Mouse (Mus musculus) liver, adult (tissue): ENCODE data around the gene Mb.

Experiments used
- GATA4 ChIP-seq: IDR thresholded peaks from 2 replicates; pipeline ENCODE4 v1.6.1; 2014; ENCODE audit warnings: mild to moderate bottlenecking, low read length; ENCODE audit not compliant: insufficient replicate concordance

Gene Mb

DNA sequence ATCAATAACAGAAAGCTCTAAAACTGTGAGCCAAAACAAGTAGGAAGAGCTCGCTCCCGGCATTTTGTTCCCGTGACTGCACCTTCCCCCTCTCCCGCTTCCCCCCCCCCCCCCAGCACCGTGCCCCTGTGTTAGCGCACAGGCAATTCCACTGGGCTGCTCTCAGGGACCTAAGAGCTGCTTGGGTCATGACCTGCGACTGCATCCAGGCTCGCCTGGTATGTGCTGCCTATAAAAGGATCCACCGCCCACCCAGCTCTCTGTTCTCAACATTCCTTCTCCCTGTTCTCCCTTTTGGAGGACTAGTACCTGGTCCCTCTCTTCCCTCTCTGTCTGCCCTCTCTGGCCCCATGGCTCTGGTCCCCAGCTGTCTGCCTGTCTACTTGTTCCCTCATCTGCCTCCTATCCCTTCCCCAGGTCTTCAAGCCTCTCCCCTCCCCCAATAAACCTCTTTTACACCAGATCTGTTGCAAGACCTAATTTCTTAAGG lies 11.2 kb downstream of the Mb start:
- no peak for TF ChIP-seq GATA4

DNA sequence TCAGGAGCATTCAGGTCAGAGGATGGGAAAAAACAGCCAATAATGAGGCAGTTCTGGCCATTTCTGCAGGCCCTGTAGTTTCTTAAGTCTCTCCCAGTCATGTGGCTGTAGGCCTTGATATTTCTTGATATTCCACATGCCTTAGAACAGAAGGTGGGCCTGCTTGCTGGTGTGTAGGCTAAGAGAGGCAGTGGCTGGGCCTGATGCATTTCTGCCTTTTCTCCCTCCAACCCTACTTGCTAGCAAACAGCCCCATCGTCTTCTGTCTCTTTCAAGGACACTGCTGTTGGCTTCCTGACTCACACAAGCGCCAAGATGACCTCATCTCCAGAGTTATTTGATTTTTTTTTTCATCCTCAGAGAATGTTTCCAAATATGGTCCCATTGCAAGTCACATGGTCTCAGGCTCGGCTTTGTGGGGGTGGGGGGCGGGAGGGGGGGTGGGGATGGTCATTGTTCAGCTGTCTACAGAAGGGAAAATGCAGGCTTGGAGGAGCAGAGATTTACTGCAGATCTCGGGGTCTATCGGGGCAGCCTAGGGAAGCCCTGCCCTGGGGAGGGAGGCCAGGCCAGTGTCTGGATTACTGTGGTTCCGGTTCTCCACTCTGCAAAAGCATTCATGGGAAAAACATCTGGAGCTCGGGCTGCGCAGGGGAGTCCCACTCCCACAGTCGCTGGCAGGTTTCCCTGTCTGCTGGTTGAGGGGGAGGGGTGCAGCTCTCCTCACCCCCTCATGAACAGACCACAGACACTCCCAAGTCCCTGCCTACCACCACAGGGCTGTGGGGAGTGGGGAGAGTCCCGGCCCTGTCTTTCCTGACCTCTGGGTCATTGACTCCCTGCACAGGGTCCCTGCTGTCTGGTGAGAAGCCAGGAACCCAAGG lies 12.9 kb downstream of the Mb start:
- no peak for TF ChIP-seq GATA4

DNA sequence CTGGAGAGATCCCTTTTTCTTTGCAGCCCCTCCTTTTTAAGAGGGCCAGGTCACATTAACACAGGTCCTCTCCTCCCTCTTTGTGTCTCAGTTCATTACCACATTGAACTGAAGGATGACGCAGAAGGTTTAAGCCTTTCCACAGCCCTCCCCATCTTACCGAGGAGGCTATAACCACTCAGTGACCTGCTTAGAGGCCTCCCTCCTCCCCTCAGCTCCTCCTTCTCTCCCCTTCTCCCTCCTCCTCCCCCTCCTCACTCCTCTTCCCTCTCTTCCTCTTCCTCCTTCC lies 13.5 kb downstream of the Mb start:
- no peak for TF ChIP-seq GATA4

DNA sequence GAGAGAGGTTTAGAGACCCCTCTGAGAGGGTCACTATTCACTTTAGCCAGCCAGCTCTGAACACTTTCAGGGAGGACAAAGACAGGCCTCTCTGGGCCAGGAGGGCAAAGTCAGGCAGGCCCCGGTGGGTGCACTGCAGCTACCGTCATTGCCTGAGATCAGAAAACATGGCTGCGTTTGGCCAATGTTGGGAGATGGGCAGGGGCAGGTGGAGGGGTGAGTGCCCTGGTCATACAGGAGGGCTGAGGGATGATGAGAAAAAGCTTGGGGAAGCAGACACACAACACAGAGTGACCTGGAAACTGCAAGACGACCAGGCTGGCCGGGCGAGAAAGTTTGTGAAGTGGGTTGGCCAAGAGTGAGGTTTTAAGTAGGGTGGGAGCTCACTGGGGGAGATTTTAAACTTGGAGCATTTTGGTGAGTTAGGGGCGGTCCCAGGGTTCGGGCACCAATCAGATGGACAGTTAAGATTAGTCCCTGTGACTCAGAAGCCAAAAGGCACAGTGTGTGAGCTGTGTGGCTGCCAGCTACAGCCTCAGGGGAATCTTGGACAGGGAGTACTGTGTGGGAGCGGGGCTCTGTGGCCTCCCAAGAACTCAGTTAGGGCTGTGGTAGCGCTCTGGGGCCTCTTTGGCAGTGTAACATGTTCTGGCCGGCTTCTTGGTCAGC lies 14.0 kb downstream of the Mb start:
- no peak for TF ChIP-seq GATA4

DNA sequence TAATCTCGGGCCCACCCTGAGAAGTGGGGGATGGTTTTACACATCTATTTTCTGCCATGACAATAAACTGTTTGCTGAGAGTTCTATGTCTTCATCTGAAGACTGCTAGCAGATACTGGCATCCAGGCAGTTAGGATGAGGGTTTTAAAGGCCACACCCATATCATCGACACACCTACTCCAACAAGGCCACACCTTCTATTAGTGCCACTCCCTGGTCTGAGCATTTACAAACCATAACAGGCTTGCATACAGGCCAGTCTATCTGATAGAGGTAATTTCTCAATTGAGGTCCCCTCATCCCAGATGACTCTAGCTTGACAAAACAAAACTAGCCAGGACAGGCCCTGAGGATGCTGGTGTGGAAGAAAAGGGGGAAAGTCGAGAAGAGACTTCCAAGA lies 14.8 kb downstream of the Mb start:
- TF ChIP-seq GATA4, result no peak

DNA sequence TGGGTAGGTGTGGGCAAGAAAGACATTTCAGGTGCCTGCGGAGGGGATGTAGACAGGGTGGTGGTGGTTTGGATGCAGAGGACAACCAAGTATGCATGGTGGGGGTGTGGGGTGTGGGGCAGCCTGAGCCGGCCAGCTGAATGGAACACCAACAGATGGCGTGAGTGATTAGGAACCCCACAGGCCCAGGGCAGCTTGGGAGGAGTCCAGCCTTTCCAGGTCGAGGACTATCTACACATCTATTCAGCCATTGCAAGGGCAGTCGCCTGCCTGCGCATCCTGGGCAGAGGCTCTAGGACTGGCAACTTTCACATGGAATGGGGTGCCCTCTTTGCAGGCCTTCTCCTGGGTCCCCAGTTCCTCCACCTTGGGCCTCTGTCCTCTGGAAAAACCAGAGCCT lies 15.9 kb downstream of the Mb start:
- no peak for TF ChIP-seq GATA4

DNA sequence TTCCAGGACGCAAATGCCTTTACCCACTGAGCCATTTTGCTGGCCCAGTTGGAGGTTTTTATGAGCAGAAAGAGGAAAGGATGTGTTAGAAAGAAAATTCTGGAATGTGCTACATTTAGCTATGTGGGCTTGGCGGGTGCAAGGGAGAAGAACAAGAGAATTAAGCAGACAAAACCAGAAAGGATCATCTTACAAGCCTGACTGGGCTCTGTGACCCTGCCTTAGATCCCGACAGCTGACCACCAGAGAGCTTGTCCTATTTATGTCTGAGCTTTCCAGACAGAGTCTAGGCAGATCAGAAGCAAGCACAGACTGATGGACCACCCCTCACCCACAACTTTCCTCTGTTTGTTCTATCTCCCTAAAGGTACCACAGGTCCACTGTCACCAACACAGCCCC lies 19.2 kb downstream of the Mb start:
- TF ChIP-seq GATA4, result no peak

DNA sequence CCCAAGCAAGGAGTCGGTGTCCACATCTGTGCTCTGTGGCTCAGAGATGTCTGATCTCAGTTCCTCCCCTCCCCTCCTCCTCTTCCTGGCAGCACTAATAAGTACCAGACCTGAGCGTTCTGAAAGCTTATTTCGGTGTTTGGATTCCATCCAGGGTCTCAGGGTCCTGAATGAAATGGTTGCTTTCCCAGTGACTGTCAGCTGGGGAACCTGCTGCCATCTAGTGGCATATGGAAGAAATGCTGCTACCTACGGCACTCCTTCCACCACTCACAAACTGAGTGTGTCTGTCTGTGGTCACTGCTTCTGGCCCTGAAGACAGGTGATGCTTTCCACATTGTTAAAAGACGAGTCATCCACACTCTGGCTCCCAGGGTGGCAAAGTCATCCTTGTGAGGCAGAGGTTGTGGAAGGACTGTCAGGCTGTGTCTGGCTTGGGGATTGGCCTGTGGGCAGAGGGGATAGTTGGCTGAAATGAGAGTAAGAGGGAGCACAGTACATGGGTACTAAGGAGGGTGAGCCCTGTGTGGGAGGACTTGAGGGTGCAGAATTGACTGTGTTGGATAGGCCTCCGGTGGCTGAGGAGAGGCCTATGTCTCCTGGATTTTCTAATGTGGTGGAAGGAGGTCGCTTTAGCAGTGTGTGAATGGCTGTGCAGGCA lies 21.0 kb downstream of the Mb start:
- TF ChIP-seq GATA4, result no peak

DNA sequence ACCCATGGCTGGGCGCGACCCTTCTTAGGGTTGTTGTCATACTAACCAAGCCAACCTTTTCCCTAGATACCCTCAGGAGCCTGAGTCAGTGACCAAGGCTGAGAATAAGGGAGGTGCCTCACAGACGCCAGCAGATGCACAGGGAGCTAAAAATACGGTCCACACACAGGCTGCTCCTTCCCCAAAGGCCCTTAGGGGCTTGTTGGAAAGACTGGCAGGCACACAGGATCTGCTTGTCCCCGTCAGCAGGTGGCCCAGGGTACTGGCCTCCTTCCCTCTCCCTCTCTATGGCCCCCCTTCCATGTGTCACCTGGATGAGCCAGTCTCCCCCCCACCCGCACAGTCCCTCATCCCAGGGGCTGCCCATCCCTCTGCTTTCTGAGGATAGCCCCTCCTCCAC lies 22.8 kb downstream of the Mb start:
- TF ChIP-seq GATA4, result no peak

DNA sequence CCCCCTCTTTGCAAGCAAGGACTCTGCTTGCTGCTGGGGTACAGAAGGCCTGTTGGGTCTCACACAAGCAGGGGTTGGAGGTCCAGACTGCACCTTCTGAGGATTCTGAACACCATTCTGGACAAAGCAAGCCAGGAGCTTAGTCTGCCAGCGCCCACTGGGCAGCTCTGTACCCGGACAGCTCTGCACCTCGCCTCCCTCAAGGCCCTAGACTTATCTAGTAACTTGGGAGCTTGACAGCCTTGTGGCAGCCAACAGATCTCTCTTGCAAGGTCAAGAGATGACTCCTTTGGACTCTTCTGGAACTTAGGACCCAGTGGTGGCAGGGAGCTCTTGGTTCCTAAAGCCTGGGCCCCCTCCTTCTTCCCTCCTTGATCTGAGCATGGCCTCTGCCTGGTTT lies 23.4 kb downstream of the Mb start:
- no peak for TF ChIP-seq GATA4

DNA sequence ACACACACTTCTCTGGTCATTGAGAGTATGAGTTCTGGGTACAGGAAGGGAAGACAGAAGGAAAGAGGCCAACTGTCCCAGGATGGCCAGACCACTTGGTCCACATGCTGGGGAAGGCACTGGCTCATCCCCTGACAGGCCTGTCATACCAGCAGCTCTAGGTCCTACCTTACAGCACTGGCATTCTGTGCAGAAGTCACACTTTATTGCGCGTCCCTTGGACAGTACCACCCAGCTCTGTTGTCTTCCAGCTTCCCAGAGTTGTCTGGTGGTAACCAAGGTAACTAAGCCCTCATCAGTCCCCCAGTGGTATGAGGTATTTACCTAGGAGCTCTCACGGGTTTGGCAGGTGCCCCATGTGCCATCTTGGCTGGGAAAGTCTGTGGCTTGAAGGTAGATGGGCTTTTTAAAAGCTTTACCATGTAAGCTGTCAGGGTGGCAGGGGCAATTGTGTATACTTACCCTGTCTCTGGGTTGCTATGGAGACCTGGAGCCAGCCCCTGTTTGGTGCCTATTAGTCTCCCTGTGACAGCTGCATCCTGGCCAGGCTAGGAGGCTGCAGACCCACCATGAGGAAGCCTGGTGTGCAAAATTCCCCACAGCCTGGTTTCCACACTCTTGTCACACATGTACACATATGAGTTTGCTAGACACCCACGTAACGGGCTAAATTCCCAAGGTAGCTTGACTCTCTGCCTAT lies 24.4 kb downstream of the Mb start:
- no peak for TF ChIP-seq GATA4

DNA sequence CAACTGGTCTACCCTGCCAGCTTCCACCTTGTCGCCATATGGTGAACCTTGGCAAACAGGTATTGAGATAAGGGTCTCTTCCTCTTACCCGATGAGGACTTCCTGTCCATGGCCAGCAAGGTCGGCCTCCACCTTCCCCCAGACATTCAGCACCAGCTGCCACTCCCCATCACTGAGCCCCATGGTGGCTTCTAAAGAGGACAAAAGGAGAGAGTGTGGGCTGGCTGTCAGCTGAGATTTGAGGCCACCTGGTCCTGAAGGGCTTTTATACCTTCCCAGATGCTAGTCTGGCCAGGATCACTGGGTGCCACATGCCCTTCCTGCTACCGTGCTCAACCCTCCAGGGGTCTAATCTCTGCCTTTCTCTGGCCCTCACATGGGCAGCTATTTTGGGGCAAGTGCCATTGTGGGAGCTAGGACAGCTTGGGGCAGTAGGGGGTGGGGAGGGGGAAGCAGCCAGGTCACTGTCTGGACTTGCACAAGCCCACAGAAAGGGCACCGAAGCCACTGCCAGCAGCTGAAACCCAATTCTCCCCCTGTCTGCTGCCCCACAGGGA lies 28.0 kb downstream of the Mb start:
- TF ChIP-seq GATA4, result no peak

DNA sequence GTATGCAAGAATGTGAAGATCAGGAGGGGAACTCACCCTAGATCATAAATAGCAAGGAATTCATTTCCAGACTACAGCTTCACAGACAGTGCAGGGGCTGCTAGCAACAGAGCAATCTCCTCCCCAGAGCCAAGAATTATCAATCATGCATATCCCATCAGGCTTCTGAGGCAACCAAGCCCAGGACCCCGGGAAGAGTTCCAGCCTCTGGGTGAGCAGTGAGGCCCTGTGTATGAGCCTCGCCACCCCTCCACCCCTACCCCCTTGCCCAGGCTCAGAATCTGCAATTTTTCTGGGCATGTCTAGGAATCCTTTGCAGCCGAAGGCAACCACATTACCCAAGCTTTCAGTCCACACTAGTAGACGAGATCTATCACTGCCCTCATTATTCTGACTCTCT lies 28.6 kb downstream of the Mb start:
- TF ChIP-seq GATA4, result no peak

DNA sequence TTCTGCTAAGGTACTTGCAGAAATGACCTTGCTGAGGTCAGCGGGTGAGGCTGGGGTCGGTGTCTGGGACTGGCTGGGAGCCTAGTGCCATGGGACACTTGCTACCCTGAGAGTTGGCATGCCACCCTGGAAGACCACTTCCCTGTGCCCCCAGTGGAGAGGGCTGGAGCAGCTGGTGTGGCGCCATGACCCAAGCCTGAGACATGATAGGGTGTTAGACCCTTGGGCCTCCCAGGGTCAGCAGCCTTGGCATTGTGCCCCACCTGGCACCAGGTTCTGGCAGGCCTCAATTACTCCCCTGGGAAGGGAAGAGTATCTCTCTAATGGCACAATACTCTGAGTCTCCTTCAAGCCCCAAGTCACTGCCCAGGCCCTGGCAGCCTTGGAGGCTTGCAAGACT lies 29.4 kb downstream of the Mb start:
- no peak for TF ChIP-seq GATA4

DNA sequence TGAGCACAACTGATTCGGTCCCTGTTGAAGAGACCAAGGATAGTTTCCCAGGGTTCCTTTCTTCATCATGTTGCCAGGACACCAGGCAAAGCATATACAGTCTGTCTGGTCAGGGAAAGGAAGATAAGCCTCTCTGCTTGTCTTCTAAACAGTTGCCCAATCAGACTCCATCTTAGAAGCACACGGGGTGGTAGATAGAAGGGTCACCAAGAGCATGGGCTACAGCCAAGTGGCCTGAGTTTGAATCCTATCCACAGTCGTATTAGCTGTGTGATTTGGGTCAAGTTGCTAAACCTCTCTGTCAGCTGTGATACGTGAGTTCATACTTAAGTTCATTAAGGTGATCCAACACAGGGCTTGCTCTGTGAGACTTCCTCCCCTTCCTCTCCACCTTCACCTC lies 30.3 kb downstream of the Mb start:
- TF ChIP-seq GATA4, result no peak

DNA sequence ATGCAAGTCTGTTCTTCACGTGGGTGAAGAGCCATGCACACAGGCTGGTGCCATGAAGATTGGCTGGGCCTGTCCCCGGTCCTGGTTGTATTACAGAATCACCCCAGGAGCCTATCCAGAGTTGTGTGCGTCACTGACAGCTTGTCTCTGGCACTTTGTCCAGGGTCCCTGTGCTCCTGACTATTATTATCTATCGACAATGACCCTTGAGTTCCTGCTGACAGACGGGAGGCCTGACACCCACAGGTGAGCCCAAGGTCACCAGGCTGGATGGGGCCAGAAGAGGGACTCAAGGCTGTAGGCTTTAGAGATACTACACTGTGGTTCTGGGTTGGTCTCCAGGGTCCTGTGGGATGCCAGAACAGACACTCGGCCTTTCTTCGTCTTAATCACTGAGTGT lies 30.9 kb downstream of the Mb start:
- TF ChIP-seq GATA4, result no peak

DNA sequence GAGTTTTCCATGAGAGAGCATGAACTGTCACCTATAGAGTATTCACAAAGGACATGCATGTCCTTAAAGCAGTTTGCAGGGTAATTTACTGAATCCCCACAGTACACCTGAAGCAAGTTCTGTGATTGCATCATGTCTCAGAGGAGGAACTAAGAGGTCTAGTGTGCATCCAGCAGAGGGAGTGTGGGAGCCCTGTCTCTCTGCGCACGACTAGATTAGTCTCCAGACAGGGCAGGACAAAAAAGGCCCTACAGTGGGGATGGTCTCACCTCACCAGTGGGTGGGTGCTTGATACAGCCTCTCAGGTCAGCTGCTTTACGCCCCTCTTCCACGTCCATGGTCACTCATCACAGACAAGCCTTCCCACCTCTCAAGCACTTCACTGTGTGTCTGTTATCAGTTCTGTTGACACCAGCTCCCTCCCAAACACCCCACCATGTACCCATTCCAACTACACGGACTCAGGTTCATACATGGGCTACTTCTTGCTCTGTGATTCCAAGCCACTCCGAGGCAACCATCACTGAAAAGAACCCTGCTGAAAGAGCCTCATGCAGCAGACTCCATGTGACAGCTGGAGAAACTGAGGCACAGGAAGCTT lies 31.6 kb downstream of the Mb start:
- TF ChIP-seq GATA4, result no peak
